ENCODE assay signal across 8 mouse cellular contexts in genomic region chr2:30469796-30470142, GRCm38 (mm10). TPM values are rescaled to one million over a fixed set of nuclear protein-coding genes. Genes with fewer than 3 reads are reported as not detected.
DNase-seq lines count a peak whose midpoint lies in the region; ATAC-seq and TF ChIP-seq lines count a peak whose summit lies in the region.

No protein-coding gene starts in this region.

- H3K9ac ChIP-seq in forebrain, embryonic 14.5 days (ENCODE audit: low read length): peak overlapping the region; percentile 66
- H3K9ac ChIP-seq in hindbrain, embryonic 11.5 days (ENCODE audit: low read depth, low read length): peak overlapping the region; percentile 66
- peak overlapping the region; percentile 75 for H3K9ac ChIP-seq in lung, embryonic 15.5 days

- H3K27me3 ChIP-seq in E14TG2a.4 (ENCODE audit: insufficient read depth, low read length): peaks cover 62% of the 10 kb centered on the region
- H3K27me3 ChIP-seq in forebrain, embryonic 14.5 days (replicated peaks; ENCODE audit: control insufficient read depth, insufficient read depth, low read length): no peaks in the 10 kb centered on the region
- H3K27me3 ChIP-seq in hindbrain, embryonic 11.5 days (ENCODE audit: control insufficient read depth, insufficient read depth, low read length): 0 out of 2 replicates have a peak, but pooled peaks cover 2% of the 10 kb centered on the region
- H3K27me3 ChIP-seq in lung, embryonic 15.5 days: no peaks in the 10 kb centered on the region

- H3K4me2 ChIP-seq in forebrain, embryonic 14.5 days (ENCODE audit: low read length): peak overlapping the region; percentile 87
- peak overlapping the region; percentile 93 for H3K4me2 ChIP-seq in hindbrain, embryonic 11.5 days (replicated peaks; ENCODE audit: low read depth, low read length)
- H3K4me2 ChIP-seq in lung, embryonic 15.5 days: peak overlapping the region; percentile 98

- peak; percentile 44 for TF ChIP-seq CTCF in E14TG2a.4 (conservative IDR thresholded peaks at IDR 0.05; ENCODE audit: low read length)

- peak overlapping the region; percentile 77 for H3K4me3 ChIP-seq in E14TG2a.4 (replicated peaks; ENCODE audit: low read length)
- peak overlapping the region; percentile 92 for H3K4me3 ChIP-seq in forebrain, embryonic 14.5 days (ENCODE audit: low read depth, low read length)
- peak overlapping the region; percentile 34 for H3K4me3 ChIP-seq in hindbrain, embryonic 11.5 days (ENCODE audit: low read depth, low read length)
- peak overlapping the region; percentile 86 for H3K4me3 ChIP-seq in lung, embryonic 15.5 days

- WGBS in forebrain, embryonic 14.5 days: 2% methylated on average over 19 of the region's 19 CpGs
- WGBS in hindbrain, embryonic 11.5 days: 0% methylated on average over 16 of the region's 19 CpGs
- 0% methylated on average over 19 of the region's 19 CpGs for WGBS in lung, embryonic 15.5 days

- DNase-seq in brain, adult 2 months (ENCODE audit: low read depth, low spot score): peak; percentile 92
- DNase-seq in forebrain, embryonic 14.5 days (ENCODE audit: low spot score): peak; percentile 96
- DNase-seq in hindbrain, embryonic 11.5 days (ENCODE audit: low spot score): peak; percentile 96
- DNase-seq in layer of hippocampus, postnatal 10 days (ENCODE audit: low spot score in 2 of 2): peak; percentile 89
- DNase-seq in ovary, adult 18-20 months (ENCODE audit: low spot score): peak; percentile 49
- peak; percentile 75 for DNase-seq in thymus, postnatal 14 days

- no peaks in the 10 kb centered on the region for H3K9me3 ChIP-seq in E14TG2a.4 (ENCODE audit: low read length)
- H3K9me3 ChIP-seq in forebrain, embryonic 14.5 days (replicated peaks; ENCODE audit: control insufficient read depth, low read length): no peaks in the 10 kb centered on the region
- no peaks in the 10 kb centered on the region for H3K9me3 ChIP-seq in hindbrain, embryonic 11.5 days (ENCODE audit: control insufficient read depth, low read length)
- no peaks in the 10 kb centered on the region for H3K9me3 ChIP-seq in lung, embryonic 15.5 days

- H3K4me1 ChIP-seq in E14TG2a.4 (replicated peaks; ENCODE audit: low read depth, low read length): peaks cover 28% of the 10 kb centered on the region
- peaks cover 14% of the 10 kb centered on the region; the same call in 1 of the 2 replicates for H3K4me1 ChIP-seq in forebrain, embryonic 14.5 days (ENCODE audit: control insufficient read depth, insufficient read depth, low read length)
- peaks cover 12% of the 10 kb centered on the region for H3K4me1 ChIP-seq in hindbrain, embryonic 11.5 days (replicated peaks; ENCODE audit: control insufficient read depth, insufficient read depth, low read length)
- peaks cover 26% of the 10 kb centered on the region for H3K4me1 ChIP-seq in lung, embryonic 15.5 days

- H3K27ac ChIP-seq in forebrain, embryonic 14.5 days (ENCODE audit: low read depth, low read length): no peak overlapping the region
- H3K27ac ChIP-seq in hindbrain, embryonic 11.5 days (ENCODE audit: low read depth, low read length): peak overlapping the region; percentile 93; the same call in 1 of the 2 replicates
- H3K27ac ChIP-seq in lung, embryonic 15.5 days: peak overlapping the region; percentile 97

- no peaks in the 10 kb centered on the region for H3K36me3 ChIP-seq in E14TG2a.4 (ENCODE audit: insufficient read depth, low read length)
- H3K36me3 ChIP-seq in forebrain, embryonic 14.5 days (ENCODE audit: control insufficient read depth, insufficient read depth, low read length): no peaks in the 10 kb centered on the region
- H3K36me3 ChIP-seq in hindbrain, embryonic 11.5 days (ENCODE audit: control insufficient read depth, insufficient read depth, low read length): no peaks in the 10 kb centered on the region
- H3K36me3 ChIP-seq in lung, embryonic 15.5 days: no peaks in the 10 kb centered on the region

- ATAC-seq in forebrain, embryonic 14.5 days: peak; percentile 40
- ATAC-seq in hindbrain, embryonic 11.5 days (ENCODE audit: low FRiP score): peak; percentile 15
- no peak for ATAC-seq in lung, embryonic 15.5 days (ENCODE audit: borderline replicate concordance, extremely low read depth, low FRiP score, low TSS enrichment)

RNA-seq across cellular contexts. Expression of gene Ier5l, which starts 4.2 kb away (rescaled TPM):
- polyA plus RNA-seq in forebrain, embryonic 14.5 days (2014; fragmentation: Nextera tagmentation; extraction: Ambion mirVana): 3.0 and 3.6 TPM in 2 replicates
- polyA plus RNA-seq in hindbrain, embryonic 11.5 days (2014; fragmentation: Nextera tagmentation; extraction: Ambion mirVana): 6.3 and 6.8 TPM in 2 replicates
- total RNA-seq in layer of hippocampus, postnatal 10 days (2021): 1 to 10 TPM; 8.0 to 9.6 TPM
- 2.0 and 2.8 TPM in 2 replicates for polyA plus RNA-seq in lung, embryonic 15.5 days (2015; fragmentation: Nextera tagmentation; extraction: Ambion mirVana)

RNA-seq across cellular contexts. Expression of gene Ptpa, which starts 53.9 kb away (rescaled TPM):
- polyA plus RNA-seq in forebrain, embryonic 14.5 days (2014; fragmentation: Nextera tagmentation; extraction: Ambion mirVana): 66.6 and 88.4 TPM in 2 replicates
- polyA plus RNA-seq in hindbrain, embryonic 11.5 days (2014; fragmentation: Nextera tagmentation; extraction: Ambion mirVana): 55.4 and 62.8 TPM in 2 replicates
- total RNA-seq in layer of hippocampus, postnatal 10 days (2021): 100 to 1,000 TPM; 144 to 159 TPM
- polyA plus RNA-seq in lung, embryonic 15.5 days (2015; fragmentation: Nextera tagmentation; extraction: Ambion mirVana): 164 and 165 TPM in 2 replicates

RNA-seq across cellular contexts. Expression of gene Crat, which starts 54.2 kb away (rescaled TPM):
- 26.8 and 31.9 TPM in 2 replicates for polyA plus RNA-seq in forebrain, embryonic 14.5 days (2014; fragmentation: Nextera tagmentation; extraction: Ambion mirVana)
- 21.5 and 27.5 TPM in 2 replicates for polyA plus RNA-seq in hindbrain, embryonic 11.5 days (2014; fragmentation: Nextera tagmentation; extraction: Ambion mirVana)
- 10 to 100 TPM; 39.0 to 41.9 TPM for total RNA-seq in layer of hippocampus, postnatal 10 days (2021)
- polyA plus RNA-seq in lung, embryonic 15.5 days (2015; fragmentation: Nextera tagmentation; extraction: Ambion mirVana): 32.0 and 34.1 TPM in 2 replicates

Comparison
In these comparisons a context has a peak if more than half of its experiments do, and no peak if none do; other contexts are left out.
1. H3K4me3 ChIP-seq: peak in every context shown above with its lines; median percentile 92 in forebrain, embryonic 14.5 days; 86 in lung, embryonic 15.5 days; 77 in E14TG2a.4; 34 in hindbrain, embryonic 11.5 days.